Mouse (Mus musculus): Measurements from ENCODE around the gene Myo18b.
A peak's percentile ranks its signal among the peaks of the same experiment; 100 is the strongest.

Gene Myo18b

DNA sequence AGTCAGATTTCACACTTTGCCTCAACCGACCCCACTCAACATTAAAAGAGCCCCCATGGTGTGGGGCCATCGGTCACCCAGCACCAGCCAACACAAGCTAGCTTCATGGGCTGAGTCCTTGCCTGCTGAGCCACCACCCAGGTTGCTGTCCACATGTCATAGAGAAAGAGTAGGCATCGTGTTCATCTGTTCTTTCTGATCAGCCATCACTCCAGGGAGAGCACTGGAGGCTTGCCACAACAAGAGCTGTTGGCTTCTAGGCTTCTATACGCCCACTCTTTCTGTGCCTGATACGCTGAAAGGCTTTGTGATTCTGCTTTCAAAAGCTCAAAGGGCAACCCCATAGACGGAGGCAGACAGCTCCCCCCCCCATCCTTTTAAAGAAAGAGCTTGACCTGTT, 151.0 kb downstream of the Myo18b start:
- DNase-seq (ENCODE audit: low spot score) = peak; percentile 60

DNA sequence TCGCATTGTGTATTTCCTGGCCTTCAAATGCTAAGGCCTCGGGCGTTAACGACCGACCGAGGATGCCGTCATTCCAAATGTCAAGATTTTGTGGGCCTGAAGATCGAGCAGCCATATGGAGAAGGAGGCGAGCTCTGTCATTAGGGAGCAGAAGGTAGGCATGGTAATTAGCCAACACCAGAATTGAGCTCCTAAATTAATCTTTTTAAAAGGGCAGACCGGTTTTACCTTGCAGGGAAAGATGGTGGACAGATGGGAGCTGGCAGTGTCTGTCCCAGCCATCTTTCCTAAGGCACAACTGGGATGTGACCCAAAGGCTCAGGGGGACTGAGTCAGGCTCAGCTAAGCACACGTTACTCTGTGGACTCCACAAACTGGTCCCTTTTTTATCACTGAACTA, 151.6 kb downstream of the Myo18b start:
- no peak for DNase-seq (ENCODE audit: low spot score)

DNA sequence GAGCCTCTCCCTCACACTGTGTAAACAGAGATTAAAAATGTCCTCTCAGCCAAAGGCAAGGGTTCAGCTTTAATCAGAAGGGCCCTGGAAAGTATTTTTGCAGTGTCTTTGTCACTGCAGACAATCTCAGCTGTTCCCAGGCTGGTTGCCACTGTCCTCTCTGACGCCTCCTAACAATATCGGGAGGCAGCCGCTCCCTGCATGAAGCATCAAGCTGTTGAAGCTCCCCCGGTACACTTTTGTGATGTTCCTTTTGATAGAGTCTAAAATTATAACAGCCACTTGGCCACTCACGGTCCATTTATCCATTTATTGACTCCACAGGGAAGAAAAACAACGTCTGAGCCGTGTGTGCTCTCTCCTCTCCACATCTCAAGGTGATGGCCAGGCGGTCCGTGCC, 153.0 kb downstream of the Myo18b start:
- DNase-seq (ENCODE audit: low spot score) = no peak

DNA sequence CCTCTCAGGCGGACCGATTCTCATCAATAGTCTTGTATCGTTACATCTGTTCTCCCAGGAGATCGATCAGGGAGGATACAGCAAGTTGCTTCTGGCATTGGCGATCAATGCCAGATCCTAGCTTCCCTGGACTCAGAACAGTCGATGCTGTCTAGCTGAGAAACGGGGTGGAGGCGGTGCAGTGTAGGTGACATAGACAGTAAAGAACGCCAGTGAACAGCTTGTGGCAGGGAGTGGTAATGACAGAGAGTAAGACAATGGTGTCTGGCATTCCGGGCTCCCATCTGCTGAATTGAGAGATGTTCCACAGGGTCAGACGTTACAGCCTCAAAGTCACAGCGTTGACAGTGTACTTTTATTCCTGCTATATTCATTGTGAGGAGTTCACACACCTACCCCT, 155.5 kb downstream of the Myo18b start:
- peak; percentile 67 for DNase-seq (ENCODE audit: low spot score)

DNA sequence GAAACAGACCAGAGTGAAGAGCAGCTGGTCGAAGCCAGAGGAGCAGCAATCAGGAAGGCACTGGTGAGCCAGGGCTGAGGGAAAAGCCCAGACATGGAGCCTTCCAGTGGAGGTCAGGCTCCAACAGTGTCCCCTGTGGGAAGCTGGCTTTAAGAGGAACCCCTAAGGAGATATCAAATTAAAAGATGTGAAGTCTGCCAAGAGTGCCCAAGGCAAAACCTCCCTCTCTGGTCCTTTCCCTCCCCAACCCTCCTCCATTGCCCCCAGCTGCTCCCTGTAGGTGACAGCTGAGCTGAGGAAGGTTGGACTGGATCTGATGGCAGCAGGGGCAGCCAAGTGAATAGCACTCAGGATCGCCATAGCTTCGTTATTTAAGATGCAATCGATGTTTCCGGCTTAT, 161.1 kb downstream of the Myo18b start:
- no peak for DNase-seq (ENCODE audit: low spot score)

DNA sequence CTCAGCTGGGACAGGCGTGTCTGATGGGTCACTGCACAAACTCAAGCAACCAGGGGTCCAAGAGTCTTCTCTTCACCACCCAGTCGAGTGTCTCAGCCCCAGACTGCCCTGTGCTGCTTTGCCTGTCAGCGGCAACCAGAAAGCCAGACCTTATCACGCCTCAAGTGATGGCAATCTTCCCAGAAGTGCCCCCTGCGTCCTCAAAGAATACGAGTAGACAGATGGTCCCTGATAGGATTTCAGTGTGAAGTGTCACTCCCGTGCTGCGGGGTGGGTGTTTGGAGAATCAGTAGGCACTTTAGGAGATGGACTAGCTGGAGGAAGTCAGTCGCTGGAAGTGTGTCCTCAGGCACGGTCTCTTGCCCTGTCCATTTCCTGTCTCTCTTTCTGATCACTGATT, 165.6 kb downstream of the Myo18b start:
- DNase-seq (ENCODE audit: low spot score) = no peak

DNA sequence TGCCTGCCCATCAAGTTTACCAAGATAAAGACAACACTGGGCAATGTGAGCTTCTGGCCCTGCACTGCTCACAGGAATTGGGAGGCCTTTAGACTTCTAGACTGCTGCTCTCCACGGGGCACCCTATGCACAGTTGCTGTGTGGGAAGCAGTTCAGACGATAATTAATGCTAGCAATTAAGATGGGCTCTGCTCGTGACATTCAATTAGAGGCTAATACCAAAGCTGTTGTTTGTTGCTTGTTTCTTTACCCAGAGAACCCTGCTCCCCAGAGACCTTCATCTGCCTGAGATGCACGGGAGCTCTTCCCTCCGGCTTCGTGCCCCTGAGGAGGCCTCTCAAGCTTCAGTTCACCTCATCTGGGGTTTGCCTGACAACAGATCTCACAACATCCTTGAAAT, 167.7 kb downstream of the Myo18b start:
- DNase-seq (ENCODE audit: low spot score) = no peak

DNA sequence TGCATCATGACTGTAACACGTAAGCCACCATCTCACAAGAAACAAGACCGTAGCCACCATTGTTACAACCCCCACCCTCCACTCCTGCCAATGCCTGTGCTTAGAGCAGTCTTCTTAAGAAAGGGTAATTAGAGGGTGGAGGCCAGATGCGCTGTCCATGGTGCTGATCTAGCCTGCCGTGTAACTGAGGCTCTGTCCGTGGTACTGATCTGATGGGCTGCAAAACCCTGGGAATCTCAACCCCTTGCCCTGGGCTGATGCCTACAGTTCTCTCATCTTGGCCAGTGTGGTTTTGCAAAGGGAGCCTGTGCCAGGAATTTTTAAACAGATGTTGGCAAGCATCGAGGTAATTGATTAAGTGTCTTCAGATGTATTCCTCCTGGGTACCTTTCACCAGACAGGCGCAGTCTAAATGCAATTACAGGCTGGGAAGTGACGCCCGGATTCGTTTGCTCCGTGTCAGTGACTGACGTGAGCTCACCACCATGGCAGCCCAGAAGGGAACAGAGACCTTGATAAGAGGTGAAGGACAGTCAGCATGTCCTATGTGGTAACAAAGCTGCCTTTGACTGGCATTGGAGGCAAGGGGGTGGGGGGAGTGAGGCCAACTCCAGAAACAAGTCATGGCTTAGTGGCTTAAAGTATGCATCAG, 177.4 kb downstream of the Myo18b start:
- no peak for DNase-seq (ENCODE audit: low spot score)

DNA sequence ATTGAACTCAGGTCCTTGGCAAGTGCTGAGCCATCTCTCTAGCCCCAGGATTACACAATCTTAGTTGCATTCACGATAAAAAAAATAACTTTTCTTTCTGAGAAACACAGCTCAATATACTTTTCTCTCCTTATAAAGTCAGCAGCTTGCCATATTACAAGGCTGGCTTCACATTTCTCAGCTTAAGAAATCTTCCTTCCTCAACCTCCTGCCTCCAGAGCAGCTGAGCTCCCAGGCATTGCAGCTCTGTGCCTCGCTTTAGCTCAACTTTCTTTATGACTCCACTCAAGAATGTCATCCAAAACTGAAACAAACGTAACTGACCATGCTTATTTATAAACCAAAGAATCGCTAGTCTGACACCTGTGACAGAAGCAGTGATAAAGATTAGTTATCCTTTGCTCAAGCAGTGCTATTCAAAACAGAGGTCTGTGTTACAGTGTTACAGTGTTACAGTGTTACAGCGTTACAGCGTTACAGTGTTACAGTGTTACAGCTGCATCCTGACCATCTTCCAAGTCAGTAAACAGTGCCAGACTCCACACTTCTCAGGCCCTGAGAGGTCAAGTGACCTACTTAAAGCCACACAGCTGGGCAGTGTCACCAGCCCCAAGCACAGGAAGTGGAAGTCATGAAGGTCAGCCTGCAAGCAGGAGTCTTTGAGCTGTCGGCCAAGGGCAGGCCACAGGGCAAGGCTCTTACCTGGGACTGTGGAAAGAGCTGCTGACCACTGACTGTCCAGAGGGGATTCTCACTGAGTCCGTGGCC, 181.3 kb downstream of the Myo18b start:
- DNase-seq (ENCODE audit: low spot score) = no peak

DNA sequence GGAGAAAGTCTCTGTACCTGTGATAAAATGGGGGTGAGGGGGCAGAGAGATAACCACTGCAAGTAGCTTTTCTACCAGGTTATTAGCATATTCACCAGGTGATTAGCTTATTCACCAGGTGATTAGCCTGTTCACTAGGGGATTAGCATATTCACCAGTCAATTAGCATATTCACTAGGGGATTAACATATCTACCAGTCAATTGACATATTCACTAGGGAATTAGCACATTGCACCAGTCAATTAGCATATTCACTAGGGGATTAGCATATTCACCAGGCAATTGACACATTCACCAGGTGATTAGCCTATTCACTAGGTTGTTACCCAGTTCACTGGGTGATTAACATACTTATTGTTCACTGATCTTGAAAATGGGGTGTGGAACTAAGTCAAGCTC, 186.3 kb downstream of the Myo18b start:
- DNase-seq (ENCODE audit: low spot score) = no peak

DNA sequence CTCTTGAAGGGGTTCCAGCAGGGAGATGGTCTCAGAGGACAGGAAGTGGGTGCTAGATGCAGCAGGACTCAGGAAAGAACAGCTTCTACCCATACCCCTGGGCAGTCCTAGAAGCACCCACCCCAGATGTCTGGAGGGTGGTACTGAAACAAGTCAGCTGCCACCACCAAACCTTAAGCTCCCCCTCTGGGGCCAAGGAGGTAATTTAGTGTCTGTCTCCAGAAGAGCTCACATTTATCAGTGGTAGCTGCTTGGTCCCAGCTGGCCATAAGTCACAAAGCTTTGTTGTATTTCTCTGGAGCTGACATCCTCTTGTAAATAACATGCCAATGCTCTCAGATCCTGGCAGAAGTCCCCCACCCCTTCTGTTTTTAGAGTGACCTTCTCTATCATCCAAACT, 187.7 kb downstream of the Myo18b start:
- no peak for DNase-seq (ENCODE audit: low spot score)

DNA sequence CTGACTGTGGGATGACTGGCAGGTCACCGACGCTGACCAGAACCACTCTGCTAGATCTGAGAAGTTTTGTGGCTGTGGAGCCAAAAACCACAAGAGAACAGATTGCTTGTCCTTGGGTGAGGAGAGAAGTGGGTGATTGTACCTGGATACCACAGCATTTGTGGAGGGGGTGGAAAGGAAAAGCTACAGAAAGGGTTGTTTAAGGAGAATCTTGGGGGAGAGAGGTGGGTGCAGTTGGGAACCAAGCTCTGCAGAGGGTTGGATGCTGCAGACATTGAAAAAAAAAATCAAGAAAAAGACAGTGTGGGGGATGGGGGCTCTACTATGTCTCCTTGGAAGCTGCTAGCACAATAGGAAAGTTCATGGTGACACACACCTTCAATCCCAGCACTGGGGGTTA, 188.7 kb downstream of the Myo18b start:
- no peak for DNase-seq (ENCODE audit: low spot score)

DNA sequence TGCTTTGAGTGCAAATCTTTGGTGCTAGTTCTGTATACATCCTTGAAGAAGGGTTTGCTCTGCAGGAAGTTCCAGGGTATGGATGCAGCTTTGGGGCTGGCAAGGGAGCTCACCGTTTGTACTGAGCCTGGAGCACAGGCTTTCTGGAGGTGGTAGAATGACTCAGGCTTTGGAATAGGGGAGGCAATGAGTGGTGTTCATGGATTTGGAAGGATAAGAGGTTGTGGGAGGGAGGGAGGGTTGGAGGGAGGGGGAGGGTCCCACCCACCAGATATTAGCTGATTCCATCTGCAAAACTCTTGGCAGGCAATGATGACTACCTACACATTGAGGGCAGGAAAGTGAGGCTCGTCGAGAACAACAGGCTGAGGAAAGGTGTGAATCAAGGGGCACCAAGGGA, 195.4 kb downstream of the Myo18b start:
- peak; percentile 36 for DNase-seq (ENCODE audit: low spot score)

DNA sequence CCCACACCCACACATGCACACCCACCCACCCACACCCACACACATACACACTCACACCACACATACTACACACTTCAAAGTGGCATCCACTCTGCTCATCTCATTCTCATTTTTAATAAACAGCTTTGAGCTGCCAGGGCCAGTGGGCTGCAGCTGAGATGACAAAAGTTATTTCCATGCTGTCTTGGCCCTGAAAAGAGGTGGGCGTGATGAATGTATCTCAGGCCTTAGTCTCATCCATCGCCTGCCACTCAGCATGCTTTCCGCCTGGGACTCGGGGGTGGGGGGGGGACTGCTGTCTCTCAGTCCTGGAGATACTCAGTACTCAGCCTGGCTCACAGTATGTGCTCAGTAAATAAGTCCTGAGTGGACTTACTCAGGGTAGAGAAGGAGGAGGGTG, 199.5 kb downstream of the Myo18b start:
- no peak for DNase-seq (ENCODE audit: low spot score)

DNA sequence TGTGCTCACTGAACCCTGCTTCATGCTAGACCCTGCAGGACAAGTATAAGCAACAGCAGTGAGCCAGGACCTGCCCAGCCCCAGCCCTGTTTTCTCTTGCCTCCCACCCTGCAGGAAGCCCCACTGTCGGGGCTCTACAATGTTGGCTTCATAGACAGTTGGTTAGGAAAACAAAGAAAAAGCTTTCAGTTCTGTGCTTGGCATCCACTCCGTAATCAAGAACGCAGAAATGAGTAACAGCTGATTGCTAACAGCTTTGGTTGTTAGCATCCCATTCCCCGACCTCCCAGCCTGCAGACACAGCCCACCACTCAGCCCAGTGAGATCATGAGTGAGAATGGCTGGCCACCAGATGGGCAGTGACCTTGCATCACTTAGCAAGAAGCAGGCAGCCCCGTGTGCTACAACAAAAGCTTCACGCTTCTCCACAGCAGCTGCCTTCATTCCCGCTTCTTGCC, 200.9 kb downstream of the Myo18b start:
- DNase-seq (ENCODE audit: low spot score) = peak; percentile 30

DNA sequence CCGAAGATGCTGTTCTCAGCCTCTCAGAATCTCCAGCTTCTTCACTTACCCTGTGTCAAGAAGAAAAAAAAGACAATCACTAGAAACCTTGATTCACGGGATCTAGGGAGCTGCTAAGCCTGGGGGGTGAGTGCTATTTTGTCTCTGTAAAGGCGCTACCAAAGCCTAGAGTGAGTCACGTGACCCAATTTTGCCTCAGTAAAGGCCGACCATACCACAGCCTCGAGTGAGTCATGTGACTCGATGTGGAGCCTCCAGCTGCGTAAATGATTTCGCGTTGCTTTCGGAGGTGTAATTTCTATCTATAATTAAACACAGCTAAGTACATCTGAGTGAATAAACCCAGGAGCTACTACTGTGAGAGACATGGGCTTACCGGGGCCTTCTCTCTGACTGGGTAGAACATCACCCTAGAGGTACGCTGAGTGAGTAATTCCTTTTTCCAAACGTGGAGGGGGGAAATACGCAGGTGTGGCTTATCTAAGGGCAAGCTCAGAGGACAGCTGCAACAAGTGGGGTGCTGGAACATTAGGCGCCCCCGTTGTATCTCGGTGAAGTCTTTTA, 202.8 kb downstream of the Myo18b start:
- no peak for DNase-seq (ENCODE audit: low spot score)

DNA sequence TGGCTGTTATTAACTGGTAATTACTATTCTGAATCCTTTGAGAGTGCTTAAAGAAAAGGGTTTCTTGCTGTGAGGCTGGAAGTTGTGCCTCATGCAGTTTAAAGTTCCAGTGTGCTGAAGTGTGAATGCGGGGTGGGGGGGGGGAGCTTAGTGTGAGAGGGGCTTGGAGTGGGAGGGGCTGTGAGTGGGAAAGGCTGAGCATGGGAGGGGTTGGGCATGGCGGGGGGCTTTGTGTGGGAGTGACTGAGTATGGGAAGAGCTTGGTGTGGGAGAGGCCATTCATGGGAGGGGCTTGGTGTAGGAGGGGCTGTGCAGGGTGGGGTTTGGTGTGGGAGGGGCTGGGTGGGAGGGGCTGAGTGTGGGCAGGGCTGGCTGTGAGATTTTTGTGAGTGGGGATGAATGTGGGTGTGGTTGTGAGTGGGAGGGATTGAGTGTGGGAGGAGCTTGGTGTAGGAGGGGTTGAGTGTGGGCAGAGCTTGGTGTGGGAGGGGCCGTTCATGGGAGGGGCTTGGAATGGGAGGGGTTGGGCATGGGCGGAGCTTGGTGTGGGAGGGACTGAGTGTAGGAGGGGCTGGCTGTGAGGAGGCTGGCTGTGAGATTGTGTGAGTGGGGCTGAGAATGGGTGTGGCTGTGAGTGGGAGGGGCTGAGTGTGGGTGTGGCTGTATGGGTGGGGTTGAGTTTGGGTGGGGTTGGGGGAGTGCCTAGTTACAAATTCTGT, 208.9 kb downstream of the Myo18b start:
- no peak for DNase-seq (ENCODE audit: low spot score)

DNA sequence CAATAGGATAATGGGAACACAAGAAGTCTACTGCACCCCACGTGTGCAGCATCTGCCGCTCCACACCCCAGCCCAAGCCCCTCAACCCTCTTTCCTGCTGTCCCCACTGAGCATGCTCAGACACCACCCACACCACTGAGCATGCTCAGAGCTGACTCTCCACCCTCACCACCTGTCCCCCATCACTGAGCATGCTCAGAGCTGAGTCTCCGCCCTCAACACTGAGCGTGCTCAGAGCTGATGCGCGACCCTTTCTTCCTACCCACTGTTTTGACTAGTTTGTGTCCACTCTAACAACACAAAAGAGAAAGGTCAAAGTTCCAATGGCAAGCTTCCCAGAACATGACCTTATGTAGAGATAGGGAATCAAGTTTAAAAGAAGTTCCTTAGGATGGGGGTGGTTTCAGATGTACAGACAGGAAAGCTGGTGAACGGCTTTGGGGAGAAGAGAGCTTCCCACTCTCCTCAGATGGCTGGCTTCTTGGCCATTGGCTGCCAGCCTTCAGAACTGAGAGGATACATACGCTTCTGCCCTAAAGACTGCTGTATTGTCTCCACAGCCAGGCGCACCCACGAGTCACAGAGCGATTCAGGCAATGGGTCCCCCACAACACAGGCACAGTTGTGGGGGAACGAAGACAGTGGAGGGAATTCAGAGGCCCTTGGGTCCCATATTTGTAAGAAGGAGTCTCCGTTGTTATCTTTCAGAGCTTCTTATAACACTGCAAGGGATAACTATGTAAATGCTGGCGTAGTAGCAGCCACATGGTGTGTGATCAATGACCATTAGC, 209.7 kb downstream of the Myo18b start:
- no peak for DNase-seq (ENCODE audit: low spot score)

DNA sequence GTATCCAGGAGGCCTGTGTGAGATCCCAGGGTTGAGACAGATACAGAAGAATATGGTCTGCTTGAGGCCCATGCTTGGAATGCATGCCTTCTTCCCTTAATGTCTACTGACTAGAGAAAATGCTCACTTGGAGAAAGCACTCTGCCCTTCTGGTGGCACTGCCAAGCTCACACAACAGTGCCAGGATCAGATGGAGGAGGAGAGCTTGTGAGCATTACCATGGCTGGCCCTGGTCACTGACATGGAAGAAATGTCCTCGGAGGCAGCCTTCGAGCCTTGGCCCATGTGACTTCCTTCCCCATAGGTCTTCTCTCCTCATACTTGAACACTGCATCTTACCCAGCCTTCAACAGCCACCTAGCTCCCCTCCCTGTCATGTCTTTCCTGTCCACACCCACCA, 216.9 kb downstream of the Myo18b start:
- no peak for DNase-seq (ENCODE audit: low spot score)

DNA sequence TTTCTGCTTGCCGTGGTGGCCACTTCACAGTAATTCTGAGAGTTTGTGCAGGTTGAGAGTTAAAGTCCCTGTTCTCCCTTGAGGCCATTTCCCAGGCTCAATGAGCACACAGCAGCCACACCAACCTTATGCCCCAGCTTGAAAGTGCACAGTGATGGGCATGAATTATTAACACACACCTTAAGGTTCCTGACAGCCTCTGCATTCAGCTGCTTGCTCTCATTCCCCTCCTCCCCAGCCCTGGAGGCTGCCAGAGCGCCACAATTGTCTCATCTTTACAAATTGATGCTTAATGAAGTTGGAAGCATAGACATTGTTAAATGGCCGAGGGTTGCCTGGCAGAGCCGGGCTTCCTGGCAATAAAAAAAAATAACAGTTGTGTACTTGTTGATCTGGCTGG, 218.0 kb downstream of the Myo18b start:
- no peak for DNase-seq (ENCODE audit: low spot score)

DNA sequence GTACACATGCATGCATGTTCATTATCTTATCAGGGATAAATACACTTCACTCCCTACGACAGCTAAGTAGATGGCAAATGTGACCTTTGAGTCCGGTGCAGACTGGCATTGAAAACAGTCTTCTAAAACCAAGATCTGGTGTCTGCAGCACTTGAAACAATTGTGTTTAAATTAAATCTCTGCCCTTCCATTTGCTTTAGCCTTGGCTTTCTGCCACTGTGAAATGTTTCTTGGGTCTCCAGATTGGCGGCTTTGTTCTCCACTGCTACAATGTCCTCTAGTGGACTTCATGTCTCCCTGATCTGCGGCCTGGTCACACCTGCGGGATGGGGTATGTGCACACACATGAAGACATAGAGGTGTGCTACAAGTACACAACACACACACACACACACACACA, 221.4 kb downstream of the Myo18b start:
- no peak for DNase-seq (ENCODE audit: low spot score)

DNA sequence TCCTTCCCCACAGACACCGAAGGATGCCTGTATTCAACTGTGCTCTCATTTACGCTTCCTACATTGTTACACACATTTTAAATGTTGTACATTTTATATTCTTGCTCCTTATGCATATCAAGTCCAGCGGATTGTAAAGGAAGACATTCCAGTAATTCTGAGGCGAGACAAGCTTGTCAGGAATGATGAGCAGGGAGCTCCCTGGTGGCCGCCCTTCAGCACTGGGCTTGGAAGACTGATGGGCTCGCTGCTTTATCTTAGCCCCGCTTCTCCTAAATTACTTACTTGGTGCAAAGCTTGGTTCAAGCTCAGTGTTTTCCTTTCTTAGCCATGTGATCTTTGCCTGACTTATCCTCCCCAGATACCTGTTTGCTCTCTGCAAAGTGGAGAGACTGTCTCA, 223.7 kb downstream of the Myo18b start:
- no peak for DNase-seq (ENCODE audit: low spot score)

All from layer of hippocampus, adult 9-10 months (tissue).